Mouse (Mus musculus) heart, adult 2 months (tissue): ENCODE results near the gene Pigq.

ENCODE experiments used
- CTCF ChIP-seq: fragments of 200-600 bp; IDR thresholded peaks from 2 replicates; pipeline ENCODE4 v1.8.1; 2022; ENCODE audit warnings: antibody characterized with exemption, mild to moderate bottlenecking, moderate library complexity
- EP300 ChIP-seq: fragments of 200-500 bp; IDR thresholded peaks from 2 replicates; pipeline ENCODE4 v1.6.1; 2011; ENCODE audit warnings: low read depth, low read length, control low read depth; ENCODE audit not compliant: insufficient read depth
- POLR2A ChIP-seq: fragments of 200-500 bp; IDR thresholded peaks from 2 replicates; pipeline ENCODE4 v1.6.1; 2011; ENCODE audit warnings: mild to moderate bottlenecking, low read depth, low read length, control low read depth; ENCODE audit not compliant: insufficient read depth

DNA sequence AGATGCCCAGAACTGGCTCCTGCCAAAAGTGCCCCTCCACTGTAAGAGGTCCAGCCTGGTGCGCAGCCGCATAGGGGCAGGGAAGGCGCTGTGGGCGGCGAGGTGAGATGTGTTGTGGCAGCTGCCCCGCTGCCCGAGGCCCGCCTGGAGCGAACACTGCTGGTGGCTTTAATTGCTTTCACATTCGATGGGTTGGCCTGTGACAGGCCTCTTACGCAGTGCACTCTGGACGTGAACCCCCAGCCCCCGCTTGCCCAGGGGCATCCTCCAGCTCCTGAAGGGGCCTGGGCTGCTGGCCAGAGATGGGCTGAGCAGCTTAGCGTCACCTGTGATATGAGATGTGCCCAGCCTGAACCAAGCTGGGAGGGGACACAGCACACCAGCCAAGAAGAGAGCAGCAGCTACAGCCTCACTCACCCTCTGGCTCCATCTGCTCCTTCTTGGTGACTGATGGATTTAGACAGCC, 12.9 kb upstream of the Pigq start:
- TF ChIP-seq CTCF (no peak), POLR2A (no peak), EP300 (no peak)
